Mouse (Mus musculus) megakaryocyte, adult 5-6 weeks (primary cell): ENCODE data around the gene Tax1bp1. TPM values are rescaled to one million over a fixed set of nuclear protein-coding genes. Genes with fewer than 3 reads are reported as not detected.
A peak's percentile ranks its signal among the peaks of the same experiment; 100 is the strongest.

ENCODE experiments used
- ATAC-seq: 2 replicates; pipeline ENCODE4 v1.8.0; 2016; ENCODE audit warnings: mild to moderate bottlenecking, inconsistent platforms; ENCODE audit not compliant: poor library complexity, severe bottlenecking
- total RNA-seq, 2 experiments: library from RNA; stranded (forward) in 1 of 2; stranded (reverse) in 1 of 2; fragments of 153-499, 151-499 nt in 1 of 2; fragments of 221-1000, 200-1000 nt in 1 of 2; gene quantifications; 2 replicates each; pipeline versions ENCODE4 v1.2.3 to v1.2.4; 2015 to 2017

The Tax1bp1 gene
- total RNA-seq, 2 experiments from 2014 or later = 154 to 239 TPM

GRCm38 (mm10) chr6:52703263-52703662 is 10.3 kb upstream of the Tax1bp1 start:
- peak; percentile 54 for ATAC-seq

DNA sequence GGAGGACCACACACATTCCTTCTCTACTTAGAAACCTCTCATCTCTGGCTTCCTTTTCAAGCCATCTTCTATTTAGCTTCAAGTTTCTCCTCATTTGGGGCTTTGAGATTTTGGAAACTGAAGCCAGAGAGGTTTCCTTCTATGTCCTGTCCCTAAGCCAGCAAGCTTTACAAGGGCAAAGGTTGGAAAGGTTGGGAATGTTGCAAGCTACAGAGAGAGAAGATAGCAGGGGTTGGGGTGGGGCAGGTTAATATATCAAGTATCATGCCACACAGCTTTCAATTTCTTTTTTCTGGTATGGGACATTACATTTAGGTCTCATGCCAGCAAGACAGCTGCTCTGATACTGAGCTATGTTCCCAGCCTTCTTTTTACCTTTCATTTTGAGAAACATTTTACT is 8.2 kb upstream of the Tax1bp1 start:
- no peak for ATAC-seq

DNA sequence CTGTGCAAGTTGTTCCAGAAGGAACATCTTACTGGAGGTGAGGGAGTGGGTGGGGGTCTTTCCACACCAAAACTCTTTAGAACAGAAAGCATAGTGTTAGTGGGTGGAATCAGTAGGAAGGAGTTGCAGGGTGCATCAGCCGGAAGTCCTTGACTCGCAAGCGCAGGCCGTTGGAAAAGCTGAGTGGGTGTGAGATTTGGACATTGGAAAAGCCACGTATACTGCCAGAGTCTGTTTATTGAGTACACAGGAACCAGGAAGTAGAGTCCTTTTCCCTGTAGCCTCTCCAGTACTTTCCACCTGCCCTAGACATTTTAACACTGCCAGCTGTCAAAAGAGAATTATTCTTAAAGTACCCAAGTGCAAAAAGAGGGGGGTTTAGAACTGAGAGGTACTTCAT is 5.7 kb upstream of the Tax1bp1 start:
- ATAC-seq = no peak

GRCm38 (mm10) chr6:52712563-52712962 is 966 bp upstream of the Tax1bp1 start:
- ATAC-seq = no peak

DNA sequence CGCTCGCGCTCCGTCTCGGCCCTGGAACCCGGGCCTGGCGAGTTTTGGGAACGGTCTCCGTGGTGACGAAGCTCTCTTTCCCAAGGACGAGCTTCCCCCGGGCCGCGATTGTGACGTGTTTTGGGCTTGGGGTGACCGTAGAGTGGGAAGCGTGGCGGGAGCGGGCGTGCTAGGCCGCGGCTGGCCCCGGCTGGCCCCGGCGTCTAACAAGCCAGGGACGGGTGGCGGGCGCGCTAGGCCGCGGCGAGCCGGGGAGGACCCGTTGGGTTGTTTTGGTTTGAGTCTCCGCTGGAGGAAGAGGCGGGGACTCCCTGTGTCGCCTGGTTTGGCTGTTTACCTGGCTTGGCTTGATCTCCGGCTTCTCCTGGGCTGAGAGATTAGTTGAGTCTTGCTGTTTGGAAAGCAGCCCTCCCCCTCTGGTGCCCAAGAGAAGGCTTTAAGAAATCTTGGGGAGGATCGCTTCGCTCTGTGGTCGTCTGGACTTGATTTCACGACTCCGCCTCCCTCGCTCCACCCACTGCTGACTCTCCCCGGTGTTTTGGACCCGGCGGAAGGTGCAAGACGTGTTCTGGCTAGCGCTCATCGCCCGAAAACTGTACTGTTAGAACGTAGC is 474 bp downstream of the Tax1bp1 start:
- peak; percentile 74 for ATAC-seq

DNA sequence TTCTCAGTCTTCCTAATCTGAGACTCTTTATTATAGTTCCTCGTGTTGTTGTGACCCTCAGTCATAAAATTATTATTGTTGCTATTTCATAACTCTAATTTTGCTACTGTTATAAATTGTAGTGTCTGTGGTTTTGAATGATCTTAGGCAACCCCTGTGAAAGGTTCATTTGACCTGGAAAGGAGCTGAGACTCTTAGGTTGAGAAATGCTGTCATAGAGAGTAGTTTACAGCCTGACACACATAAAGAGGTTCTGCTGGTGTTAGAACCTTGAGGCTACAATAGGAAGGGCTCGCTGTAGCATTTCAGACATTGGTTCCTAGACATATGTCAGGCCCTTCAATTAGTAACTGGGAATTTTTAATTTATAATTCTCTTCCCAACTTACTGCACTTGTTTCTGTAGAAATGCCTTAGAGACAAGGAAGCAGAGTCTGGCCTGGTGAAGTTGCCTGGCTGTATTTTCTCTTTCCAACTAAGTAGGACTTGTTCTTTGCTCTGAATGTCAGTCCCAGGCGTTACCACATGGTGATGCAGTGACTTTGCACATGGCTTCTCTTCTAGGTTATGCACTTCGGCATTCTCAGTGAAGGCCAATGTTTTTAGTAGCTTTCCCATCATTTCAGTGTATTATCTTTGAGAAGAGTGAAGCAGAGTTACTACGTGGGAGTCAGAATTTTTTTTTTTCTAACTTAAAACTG is 4.1 kb downstream of the Tax1bp1 start:
- ATAC-seq = no peak

GRCm38 (mm10) chr6:52724805-52725439 is 11.4 kb downstream of the Tax1bp1 start:
- ATAC-seq = peak; percentile 79

- no peak for ATAC-seq
Measured at GRCm38 (mm10) chr6:52730338-52730737, 16.8 kb downstream of the Tax1bp1 start.

DNA sequence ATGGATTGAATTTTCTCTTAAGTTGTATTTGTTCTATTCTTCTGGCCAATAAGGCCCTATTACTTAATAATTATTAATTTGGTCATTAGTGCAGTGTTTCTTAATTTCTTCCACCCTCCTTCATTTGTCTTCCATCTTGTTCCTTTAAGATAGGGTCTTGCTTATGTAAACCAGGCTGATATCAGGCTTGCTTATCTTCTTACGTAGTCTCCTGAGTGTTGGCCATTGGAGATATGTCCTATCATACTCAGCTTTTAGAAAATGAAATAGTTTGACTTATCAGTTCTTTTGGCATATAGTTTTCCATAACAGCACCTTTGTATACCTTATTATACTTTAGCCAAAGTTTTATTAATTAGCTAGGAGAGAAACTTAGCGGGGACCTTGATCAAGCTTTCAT is 21.1 kb downstream of the Tax1bp1 start:
- no peak for ATAC-seq

DNA sequence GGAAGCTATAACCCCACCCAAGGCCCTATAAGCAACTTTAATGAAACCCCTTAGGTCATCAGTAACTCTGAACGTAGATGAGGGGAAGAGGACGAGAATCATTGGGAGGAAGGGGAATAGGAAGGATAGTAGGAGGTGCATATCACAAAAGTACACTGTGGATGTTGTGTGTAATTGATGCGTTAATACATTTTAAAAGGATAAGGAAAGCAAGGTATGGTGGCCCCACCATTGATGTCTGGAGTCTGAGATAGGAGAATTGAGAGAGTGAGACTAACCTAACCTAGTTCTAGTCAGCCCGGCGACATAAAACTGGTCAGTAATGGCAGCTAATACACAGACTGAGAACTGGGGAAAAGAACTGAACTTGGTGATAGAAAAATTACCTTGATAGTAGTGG is 39.3 kb downstream of the Tax1bp1 start:
- ATAC-seq = no peak

- ATAC-seq = no peak
Measured at GRCm38 (mm10) chr6:52765206-52765605, 51.7 kb downstream of the Tax1bp1 start.

GRCm38 (mm10) chr6:52770789-52771188 is 57.3 kb downstream of the Tax1bp1 start:
- no peak for ATAC-seq

DNA sequence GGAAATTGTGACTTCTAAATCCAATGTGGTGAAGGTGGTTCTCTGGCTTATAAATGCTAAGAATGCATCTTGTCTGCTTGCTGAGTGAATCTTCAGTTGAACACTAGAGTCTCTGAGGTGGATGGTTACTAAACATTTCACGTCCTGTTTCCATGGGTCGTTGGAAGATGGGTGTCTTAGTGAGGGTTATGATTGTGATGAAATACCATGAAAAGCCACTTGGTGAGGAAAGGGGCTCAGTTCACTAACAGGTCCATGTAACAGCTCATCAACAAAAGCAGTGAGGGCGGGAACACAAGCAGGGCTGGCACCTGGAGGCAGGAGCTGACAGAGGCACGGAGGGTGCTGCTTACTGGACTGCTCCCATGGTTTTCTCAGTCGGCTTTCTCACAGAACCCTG is 59.6 kb downstream of the Tax1bp1 start:
- 0 out of 2 replicates have a peak, but pooled peaks have one; percentile 15 for ATAC-seq

- no peak for ATAC-seq
Measured at GRCm38 (mm10) chr6:52775350-52775749, 61.8 kb downstream of the Tax1bp1 start.

DNA sequence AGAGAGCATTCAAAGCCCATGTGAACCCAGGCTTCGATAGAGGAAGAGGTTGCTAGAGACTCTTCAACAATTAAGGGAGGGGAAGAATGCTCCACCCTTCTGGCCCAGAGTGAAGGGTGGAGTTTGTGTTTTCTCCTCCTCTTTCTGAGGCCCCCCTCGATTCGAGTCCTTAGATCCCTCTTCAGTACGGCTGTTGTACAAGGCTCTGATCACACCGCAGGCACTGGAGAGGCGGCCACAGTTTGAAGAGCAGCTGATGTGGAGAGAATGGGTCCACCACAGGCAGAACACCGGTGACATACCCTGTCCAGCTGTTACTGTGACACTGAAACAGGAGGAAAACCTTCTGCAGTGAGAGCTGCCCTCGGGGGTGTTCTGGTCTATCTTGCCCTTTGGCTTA is 62.4 kb downstream of the Tax1bp1 start:
- no peak for ATAC-seq

GRCm38 (mm10) chr6:52777034-52777433 is 63.5 kb downstream of the Tax1bp1 start:
- no peak for ATAC-seq

- no peak for ATAC-seq
Measured at GRCm38 (mm10) chr6:52778523-52778922, 65.0 kb downstream of the Tax1bp1 start.

DNA sequence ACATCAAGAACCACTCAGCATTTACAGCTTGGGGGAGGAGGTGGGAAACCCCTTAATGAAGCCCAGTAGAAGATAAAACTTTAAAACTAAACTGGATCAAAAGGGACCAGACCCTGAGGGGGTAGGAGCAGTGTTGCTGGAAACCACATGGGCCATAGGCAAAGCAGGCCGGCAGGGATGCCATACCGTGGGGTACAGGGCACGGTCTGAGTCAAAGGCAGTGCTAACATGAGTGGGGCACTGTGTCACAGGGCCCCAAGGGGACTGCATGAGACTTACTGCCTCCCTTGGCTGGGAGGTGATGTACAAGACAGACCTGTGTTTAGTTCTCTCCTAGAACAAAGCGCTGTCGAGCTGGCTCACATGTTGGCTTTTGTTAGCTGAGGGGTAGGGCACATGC is 66.0 kb downstream of the Tax1bp1 start:
- ATAC-seq = no peak

DNA sequence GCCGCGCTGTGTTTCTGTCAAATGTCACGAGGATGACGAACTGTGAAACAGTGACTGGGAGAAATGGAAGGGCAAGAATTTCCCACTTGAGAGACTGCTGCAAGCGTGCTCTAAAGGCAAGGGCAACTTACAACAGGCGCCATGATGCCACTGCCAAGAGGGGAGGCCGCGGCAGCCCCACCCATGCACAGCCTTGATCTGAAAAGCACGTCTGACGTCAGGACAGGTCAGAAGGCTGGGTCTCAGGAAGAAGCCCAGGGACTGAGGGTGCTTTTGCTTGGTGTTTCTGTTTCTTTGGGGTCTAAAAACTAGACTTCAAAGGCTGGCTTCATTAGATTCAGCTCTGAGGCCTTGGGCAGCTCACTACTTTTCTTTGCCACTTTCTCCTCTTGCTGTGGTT is 76.8 kb downstream of the Tax1bp1 start:
- ATAC-seq = no peak

DNA sequence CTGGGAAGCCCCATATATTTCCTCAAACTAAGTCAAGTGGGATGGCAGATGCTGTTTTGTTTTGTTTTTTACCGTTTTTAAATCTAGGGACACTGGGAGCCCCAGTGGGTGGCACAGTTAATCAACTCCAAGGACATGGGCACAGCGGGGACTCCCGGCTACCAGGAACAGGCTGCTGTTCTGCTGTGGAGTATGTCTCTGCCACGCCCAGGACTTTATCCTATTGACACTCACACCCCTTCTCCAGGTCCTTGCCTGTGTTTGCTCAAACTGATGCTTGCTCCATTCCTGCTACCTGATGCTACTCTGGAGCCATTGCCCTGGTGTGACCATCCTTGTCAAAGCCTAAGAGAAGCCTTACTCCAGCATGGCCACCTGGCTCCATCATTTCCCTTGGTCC is 77.3 kb downstream of the Tax1bp1 start:
- ATAC-seq = no peak

GRCm38 (mm10) chr6:52792455-52792854 is 78.9 kb downstream of the Tax1bp1 start:
- ATAC-seq = no peak
